Mouse (Mus musculus): ENCODE data around the gene Gm9747. TPM values are rescaled to one million over a fixed set of nuclear protein-coding genes. Genes with fewer than 3 reads are reported as not detected.

The Gm9747 gene
- polyA plus RNA-seq, 1 experiment from 2014 or later: 12.5 TPM

DNA sequence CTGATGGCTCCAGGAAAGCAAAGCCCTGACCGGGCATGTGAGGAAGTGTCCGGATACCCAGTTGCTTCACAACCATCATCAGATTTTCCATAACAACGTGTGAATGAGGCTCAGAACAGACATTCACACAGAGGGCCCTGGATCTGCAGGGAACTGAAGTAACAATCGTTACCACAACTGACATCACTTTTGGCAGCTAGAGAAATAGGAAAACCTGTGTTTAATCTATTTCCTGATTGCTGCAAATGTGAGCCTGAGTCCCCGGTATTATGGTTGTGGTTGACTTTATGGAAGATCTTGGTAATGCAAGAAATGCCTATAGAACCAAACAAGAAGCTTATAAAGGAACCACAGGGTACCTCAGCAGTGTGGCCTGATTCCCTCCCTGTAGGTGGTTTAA, 12.1 kb downstream of the Gm9747 start:
- Histone ChIP-seq H3K27me3 (ENCODE audit: control insufficient read depth, insufficient read depth, low read length) (no peaks in the 10 kb centered on the region), H3K4me3 (ENCODE audit: low read length) (no peak overlapping the region), H3K36me3 (ENCODE audit: control insufficient read depth, insufficient read depth, low read length) (no peaks in the 10 kb centered on the region), H3K9ac (ENCODE audit: low read depth, low read length) (no peak overlapping the region), H3K9me3 (ENCODE audit: control insufficient read depth, low read length) (no peaks in the 10 kb centered on the region), H3K4me1 (ENCODE audit: control insufficient read depth, insufficient read depth, low read length) (peaks cover 12% of the 10 kb centered on the region; the same call in 1 of the 2 replicates), H3K27ac (ENCODE audit: low read depth, low read length) (no peak overlapping the region), H3K4me2 (replicated peaks; ENCODE audit: low read depth, low read length) (no peak overlapping the region)
- ATAC-seq (ENCODE audit: low FRiP score, low TSS enrichment): no peak
- 91% methylated on average over 5 of the region's 5 CpGs for WGBS

DNA sequence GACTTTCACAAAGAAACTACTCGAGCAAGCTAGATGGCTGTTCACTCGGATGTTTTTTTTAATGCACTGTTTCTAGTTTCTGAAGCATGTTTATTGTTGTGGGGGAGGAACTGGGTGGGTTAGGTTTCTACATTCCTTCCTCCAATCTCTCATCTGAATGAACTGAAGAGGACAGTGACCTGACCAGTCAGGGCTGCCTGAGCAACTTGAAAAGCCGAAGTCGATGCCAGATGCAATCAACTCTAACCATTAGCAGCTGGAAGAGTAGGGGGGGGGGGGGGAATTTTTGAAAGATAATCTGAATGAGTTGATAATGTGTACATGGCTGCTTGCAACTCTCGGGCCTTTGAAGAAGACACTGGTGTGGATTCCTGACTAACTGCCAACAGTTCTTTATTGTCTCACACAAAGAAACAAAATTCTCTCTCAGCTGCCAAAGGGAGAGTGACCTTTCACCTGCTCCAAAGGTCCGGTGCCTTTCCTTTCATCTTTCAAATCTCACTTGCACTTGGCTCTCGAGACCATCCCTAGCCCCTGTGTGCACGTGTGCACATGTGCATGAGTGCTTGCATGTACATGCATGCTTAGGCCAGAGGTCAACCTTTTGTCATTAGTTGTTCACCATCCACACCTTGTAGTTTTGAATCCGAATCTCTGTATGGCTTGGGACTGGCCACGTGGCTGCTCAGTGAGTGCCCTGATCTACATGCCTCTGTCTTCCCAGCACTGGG, 14.5 kb downstream of the Gm9747 start:
- H3K36me3 ChIP-seq (ENCODE audit: control insufficient read depth, insufficient read depth, low read length): no peaks in the 10 kb centered on the region
- no peak overlapping the region for H3K4me2 ChIP-seq (replicated peaks; ENCODE audit: low read depth, low read length)
- H3K9ac ChIP-seq (ENCODE audit: low read depth, low read length): no peak overlapping the region
- peaks cover 12% of the 10 kb centered on the region; the same call in 1 of the 2 replicates for H3K4me1 ChIP-seq (ENCODE audit: control insufficient read depth, insufficient read depth, low read length)
- 34% methylated on average over 10 of the region's 10 CpGs for WGBS
- H3K9me3 ChIP-seq (ENCODE audit: control insufficient read depth, low read length): no peaks in the 10 kb centered on the region
- peak overlapping the region; percentile 11; the same call in 1 of the 2 replicates for H3K27ac ChIP-seq (ENCODE audit: low read depth, low read length)
- no peak overlapping the region for H3K4me3 ChIP-seq (ENCODE audit: low read length)
- no peaks in the 10 kb centered on the region for H3K27me3 ChIP-seq (ENCODE audit: control insufficient read depth, insufficient read depth, low read length)
- peak; percentile 90; the same call in 1 of the 2 replicates for ATAC-seq (ENCODE audit: low FRiP score, low TSS enrichment)

GRCm38 (mm10) chr1:82253789-82254445, 21.0 kb downstream of the Gm9747 start:
- WGBS: 78% methylated on average over 9 of the region's 9 CpGs
- Histone ChIP-seq H3K9ac (ENCODE audit: low read depth, low read length) (no peak overlapping the region), H3K4me3 (ENCODE audit: low read length) (no peak overlapping the region), H3K9me3 (ENCODE audit: control insufficient read depth, low read length) (no peaks in the 10 kb centered on the region), H3K4me1 (ENCODE audit: control insufficient read depth, insufficient read depth, low read length) (no peaks in the 10 kb centered on the region; the same call in 1 of the 2 replicates), H3K4me2 (replicated peaks; ENCODE audit: low read depth, low read length) (no peak overlapping the region), H3K27me3 (ENCODE audit: control insufficient read depth, insufficient read depth, low read length) (no peaks in the 10 kb centered on the region), H3K36me3 (ENCODE audit: control insufficient read depth, insufficient read depth, low read length) (no peaks in the 10 kb centered on the region), H3K27ac (ENCODE audit: low read depth, low read length) (no peak overlapping the region)
- ATAC-seq (ENCODE audit: low FRiP score, low TSS enrichment): no peak

GRCm38 (mm10) chr1:82257457-82257856, 24.5 kb downstream of the Gm9747 start:
- WGBS: 38% methylated on average over 5 of the region's 5 CpGs
- no peak overlapping the region for H3K27ac ChIP-seq (ENCODE audit: low read depth, low read length)
- no peaks in the 10 kb centered on the region for H3K27me3 ChIP-seq (ENCODE audit: control insufficient read depth, insufficient read depth, low read length)
- no peak overlapping the region for H3K4me2 ChIP-seq (replicated peaks; ENCODE audit: low read depth, low read length)
- H3K9me3 ChIP-seq (ENCODE audit: control insufficient read depth, low read length): no peaks in the 10 kb centered on the region
- no peaks in the 10 kb centered on the region; the same call in 1 of the 2 replicates for H3K4me1 ChIP-seq (ENCODE audit: control insufficient read depth, insufficient read depth, low read length)
- no peaks in the 10 kb centered on the region for H3K36me3 ChIP-seq (ENCODE audit: control insufficient read depth, insufficient read depth, low read length)
- ATAC-seq (ENCODE audit: low FRiP score, low TSS enrichment): no peak
- no peak overlapping the region for H3K9ac ChIP-seq (ENCODE audit: low read depth, low read length)
- no peak overlapping the region for H3K4me3 ChIP-seq (ENCODE audit: low read length)

- no peaks in the 10 kb centered on the region for H3K9me3 ChIP-seq (ENCODE audit: control insufficient read depth, low read length)
- no peak for ATAC-seq (ENCODE audit: low FRiP score, low TSS enrichment)
- WGBS: 44% methylated on average over 7 of the region's 7 CpGs
- no peak overlapping the region for H3K4me2 ChIP-seq (replicated peaks; ENCODE audit: low read depth, low read length)
- no peak overlapping the region for H3K4me3 ChIP-seq (ENCODE audit: low read length)
- H3K36me3 ChIP-seq (ENCODE audit: control insufficient read depth, insufficient read depth, low read length): no peaks in the 10 kb centered on the region
- H3K9ac ChIP-seq (ENCODE audit: low read depth, low read length): no peak overlapping the region
- no peaks in the 10 kb centered on the region for H3K27me3 ChIP-seq (ENCODE audit: control insufficient read depth, insufficient read depth, low read length)
- H3K27ac ChIP-seq (ENCODE audit: low read depth, low read length): no peak overlapping the region
- H3K4me1 ChIP-seq (ENCODE audit: control insufficient read depth, insufficient read depth, low read length): no peaks in the 10 kb centered on the region; the same call in 1 of the 2 replicates
Observed at GRCm38 (mm10) chr1:82258331-82258730, 25.4 kb downstream of the Gm9747 start.

GRCm38 (mm10) chr1:82260055-82260454, 27.1 kb downstream of the Gm9747 start:
- H3K27me3 ChIP-seq (ENCODE audit: control insufficient read depth, insufficient read depth, low read length): no peaks in the 10 kb centered on the region
- no peak overlapping the region for H3K27ac ChIP-seq (ENCODE audit: low read depth, low read length)
- no peak overlapping the region for H3K4me3 ChIP-seq (ENCODE audit: low read length)
- no peak for ATAC-seq (ENCODE audit: low FRiP score, low TSS enrichment)
- no peaks in the 10 kb centered on the region for H3K36me3 ChIP-seq (ENCODE audit: control insufficient read depth, insufficient read depth, low read length)
- 78% methylated on average over 3 of the region's 3 CpGs for WGBS
- H3K9ac ChIP-seq (ENCODE audit: low read depth, low read length): no peak overlapping the region
- no peaks in the 10 kb centered on the region for H3K9me3 ChIP-seq (ENCODE audit: control insufficient read depth, low read length)
- no peaks in the 10 kb centered on the region; the same call in 1 of the 2 replicates for H3K4me1 ChIP-seq (ENCODE audit: control insufficient read depth, insufficient read depth, low read length)
- H3K4me2 ChIP-seq (replicated peaks; ENCODE audit: low read depth, low read length): no peak overlapping the region

DNA sequence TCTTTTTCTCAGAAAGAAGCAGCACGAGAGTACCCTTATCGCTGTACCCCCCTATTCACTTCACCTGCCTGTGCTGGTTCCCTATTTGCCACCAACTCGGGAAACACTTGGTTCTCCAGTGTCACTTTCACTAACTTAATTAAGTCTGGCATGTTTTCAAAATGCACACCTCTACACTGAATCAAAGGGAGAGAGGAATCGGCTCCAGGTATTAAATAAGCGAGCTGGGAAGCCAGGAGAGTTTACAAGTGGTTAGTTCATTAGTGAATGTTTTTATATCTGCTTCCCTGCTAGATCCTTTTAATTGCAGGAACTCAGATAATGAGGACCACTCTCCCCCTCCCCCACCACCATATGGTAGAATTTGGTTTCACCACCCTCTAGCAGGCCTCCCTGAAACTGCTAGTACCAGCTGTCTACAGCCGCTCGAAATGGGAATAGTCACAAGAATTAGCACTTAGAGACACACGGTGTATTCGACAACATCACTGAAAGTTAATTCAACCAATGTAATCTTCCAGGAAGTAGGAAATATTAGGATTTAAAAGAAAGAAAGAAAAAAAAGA, 28.2 kb downstream of the Gm9747 start:
- no peaks in the 10 kb centered on the region for H3K36me3 ChIP-seq (ENCODE audit: control insufficient read depth, insufficient read depth, low read length)
- ATAC-seq (ENCODE audit: low FRiP score, low TSS enrichment): no peak
- no peak overlapping the region for H3K27ac ChIP-seq (ENCODE audit: low read depth, low read length)
- H3K4me1 ChIP-seq (ENCODE audit: control insufficient read depth, insufficient read depth, low read length): no peaks in the 10 kb centered on the region; the same call in 1 of the 2 replicates
- H3K4me2 ChIP-seq (replicated peaks; ENCODE audit: low read depth, low read length): no peak overlapping the region
- no peaks in the 10 kb centered on the region for H3K9me3 ChIP-seq (ENCODE audit: control insufficient read depth, low read length)
- 41% methylated on average over 9 of the region's 9 CpGs for WGBS
- no peaks in the 10 kb centered on the region for H3K27me3 ChIP-seq (ENCODE audit: control insufficient read depth, insufficient read depth, low read length)
- no peak overlapping the region for H3K4me3 ChIP-seq (ENCODE audit: low read length)
- H3K9ac ChIP-seq (ENCODE audit: low read depth, low read length): no peak overlapping the region

DNA sequence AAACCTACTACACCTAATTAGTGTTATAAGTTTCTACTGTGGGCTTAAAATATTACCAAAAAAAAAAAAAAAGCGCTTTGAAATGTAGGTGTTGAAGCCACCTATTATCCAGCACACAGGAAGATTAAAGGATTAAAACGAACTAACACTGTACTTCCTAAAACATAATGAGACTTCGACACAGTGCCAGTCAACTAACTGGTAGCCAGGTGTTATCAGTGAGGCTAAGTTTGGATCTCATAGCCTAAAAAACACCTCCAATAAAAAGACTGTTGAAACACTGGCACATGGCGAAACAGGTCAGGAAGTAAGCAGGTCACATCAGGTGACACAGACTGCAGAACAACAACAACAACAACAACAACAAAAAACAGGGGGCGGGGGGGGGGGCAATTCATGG, 28.7 kb downstream of the Gm9747 start:
- H3K4me3 ChIP-seq (ENCODE audit: low read length): no peak overlapping the region
- H3K9me3 ChIP-seq (ENCODE audit: control insufficient read depth, low read length): no peaks in the 10 kb centered on the region
- WGBS: 75% methylated on average over 5 of the region's 5 CpGs
- H3K27ac ChIP-seq (ENCODE audit: low read depth, low read length): no peak overlapping the region
- H3K4me1 ChIP-seq (ENCODE audit: control insufficient read depth, insufficient read depth, low read length): no peaks in the 10 kb centered on the region; the same call in 1 of the 2 replicates
- no peak overlapping the region for H3K9ac ChIP-seq (ENCODE audit: low read depth, low read length)
- H3K36me3 ChIP-seq (ENCODE audit: control insufficient read depth, insufficient read depth, low read length): no peaks in the 10 kb centered on the region
- H3K27me3 ChIP-seq (ENCODE audit: control insufficient read depth, insufficient read depth, low read length): no peaks in the 10 kb centered on the region
- no peak for ATAC-seq (ENCODE audit: low FRiP score, low TSS enrichment)
- H3K4me2 ChIP-seq (replicated peaks; ENCODE audit: low read depth, low read length): no peak overlapping the region

GRCm38 (mm10) chr1:82262331-82262730, 29.4 kb downstream of the Gm9747 start:
- Histone ChIP-seq H3K4me1 (ENCODE audit: control insufficient read depth, insufficient read depth, low read length) (peaks cover 4% of the 10 kb centered on the region; the same call in 1 of the 2 replicates), H3K4me2 (replicated peaks; ENCODE audit: low read depth, low read length) (no peak overlapping the region), H3K27ac (ENCODE audit: low read depth, low read length) (no peak overlapping the region), H3K36me3 (ENCODE audit: control insufficient read depth, insufficient read depth, low read length) (no peaks in the 10 kb centered on the region), H3K9me3 (ENCODE audit: control insufficient read depth, low read length) (no peaks in the 10 kb centered on the region), H3K4me3 (ENCODE audit: low read length) (no peak overlapping the region), H3K9ac (ENCODE audit: low read depth, low read length) (no peak overlapping the region), H3K27me3 (ENCODE audit: control insufficient read depth, insufficient read depth, low read length) (no peaks in the 10 kb centered on the region)
- 65% methylated on average over 1 of the region's 1 CpGs for WGBS
- no peak for ATAC-seq (ENCODE audit: low FRiP score, low TSS enrichment)

All from kidney, embryonic 14.5 days (tissue).